Mouse (Mus musculus) liver, embryonic 11.5 days (tissue): ENCODE measurements around the gene Slc5a2. TPM values are rescaled to one million over a fixed set of nuclear protein-coding genes. Genes with fewer than 3 reads are reported as not detected.

Source experiments
- ATAC-seq: fragments of 200-750 bp; cut with Nextera tagmentation; replicated peaks from 2 replicates; pipeline ENCODE4 v1.8.0; 2017; ENCODE audit warnings: moderate number of reproducible peaks, mild to moderate bottlenecking, moderate TSS enrichment, moderate library complexity; ENCODE audit not compliant: low FRiP score
- DNase-seq: peaks from one replicate; pipeline ENCODE4 v3.0.0-alpha.2; 2017; ENCODE audit warnings: low spot score
- H3K27ac ChIP-seq: fragments of 300-500 bp; sonication (generic); 2 replicates; pipeline ENCODE4 v1.5.1; 2014; ENCODE audit warnings: mild to moderate bottlenecking, low read depth, low read length, control low read depth
- H3K27me3 ChIP-seq: fragments of 300-500 bp; sonication (generic); replicated peaks from 2 replicates; pipeline ENCODE4 v1.6.1; 2014; ENCODE audit warnings: low read length, mixed read lengths; ENCODE audit not compliant: control insufficient read depth, insufficient read depth
- H3K36me3 ChIP-seq: fragments of 300-500 bp; sonication (generic); 2 replicates; pipeline ENCODE4 v1.6.1; 2014; ENCODE audit warnings: mild to moderate bottlenecking, low read length, moderate library complexity, mixed read lengths; ENCODE audit not compliant: control insufficient read depth, insufficient read depth
- H3K4me1 ChIP-seq: fragments of 300-500 bp; sonication (generic); replicated peaks from 2 replicates; pipeline ENCODE4 v1.6.1; 2014; ENCODE audit warnings: low read length, mixed read lengths; ENCODE audit not compliant: control insufficient read depth, insufficient read depth
- H3K4me2 ChIP-seq: fragments of 300-500 bp; sonication (generic); 2 replicates; pipeline ENCODE4 v1.6.1; 2014; ENCODE audit warnings: mild to moderate bottlenecking, control low read depth, moderate library complexity
- H3K4me3 ChIP-seq: fragments of 300-500 bp; sonication (generic); 2 replicates; pipeline ENCODE4 v1.5.1; 2014; ENCODE audit warnings: low read depth, low read length, control low read depth
- H3K9ac ChIP-seq: fragments of 300-500 bp; sonication (generic); 2 replicates; pipeline ENCODE4 v1.6.1; 2014; ENCODE audit warnings: low read depth, low read length, control low read depth
- H3K9me3 ChIP-seq: fragments of 300-500 bp; sonication (generic); 2 replicates; pipeline ENCODE4 v1.6.1; 2016; ENCODE audit warnings: low read length, inconsistent platforms, mixed read lengths; ENCODE audit not compliant: control insufficient read depth
- WGBS: fragments of 180-500 bp; shearing (Covaris S2); extraction: QIAGEN DNeasy Blood & Tissue Kit; methylation state at CpG from one replicate; pipeline ENCODE4 v1.1.7; 2014; 5-methylcytosine and 5-hydroxymethylcytosine counted together
- polyA plus RNA-seq: library from polyadenylated mRNA; unstranded; fragments of >200 nt; fragmentation: Nextera tagmentation; extraction: Ambion mirVana; gene quantifications from 2 replicates; pipeline ENCODE4 v1.2.1, GENCODE M21; 2014

The Slc5a2 gene
- polyA plus RNA-seq, 1 experiment from 2014 or later, result 2.1 TPM

DNA sequence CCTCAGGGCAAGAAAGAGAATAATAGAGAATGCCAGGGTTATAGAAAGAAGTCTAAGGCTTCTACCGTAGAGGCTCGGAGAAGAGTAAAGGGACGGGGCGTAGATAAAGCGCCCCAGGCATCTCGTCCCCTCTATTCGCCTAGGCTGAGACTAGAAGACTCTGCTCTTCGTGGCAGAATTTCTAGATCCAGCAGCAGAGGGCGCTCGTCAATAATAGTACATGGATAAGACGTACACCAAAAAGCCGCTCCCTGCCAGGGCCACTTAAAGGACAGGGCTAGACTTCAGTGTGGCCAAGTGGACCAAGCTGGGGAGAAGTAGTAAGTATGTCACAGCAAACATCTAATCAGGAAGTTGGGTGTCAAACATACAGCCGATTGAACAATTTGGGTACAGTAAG, 18.0 kb upstream of the Slc5a2 start:
- under 1% methylated on average over 13 of the region's 13 CpGs for WGBS
- H3K9ac ChIP-seq, result peak overlapping the region; percentile 74
- H3K4me3 ChIP-seq, result peak overlapping the region; percentile 55
- ATAC-seq (peak; percentile 85), DNase-seq (peak; percentile 77)
- H3K9me3 ChIP-seq, result no peaks in the 10 kb centered on the region
- H3K27me3 ChIP-seq, result peaks cover 7% of the 10 kb centered on the region
- no peak overlapping the region for H3K27ac ChIP-seq
- H3K36me3 ChIP-seq, result peaks cover 19% of the 10 kb centered on the region
- H3K4me2 ChIP-seq, result peak overlapping the region; percentile 82
- peaks cover 5% of the 10 kb centered on the region for H3K4me1 ChIP-seq

DNA sequence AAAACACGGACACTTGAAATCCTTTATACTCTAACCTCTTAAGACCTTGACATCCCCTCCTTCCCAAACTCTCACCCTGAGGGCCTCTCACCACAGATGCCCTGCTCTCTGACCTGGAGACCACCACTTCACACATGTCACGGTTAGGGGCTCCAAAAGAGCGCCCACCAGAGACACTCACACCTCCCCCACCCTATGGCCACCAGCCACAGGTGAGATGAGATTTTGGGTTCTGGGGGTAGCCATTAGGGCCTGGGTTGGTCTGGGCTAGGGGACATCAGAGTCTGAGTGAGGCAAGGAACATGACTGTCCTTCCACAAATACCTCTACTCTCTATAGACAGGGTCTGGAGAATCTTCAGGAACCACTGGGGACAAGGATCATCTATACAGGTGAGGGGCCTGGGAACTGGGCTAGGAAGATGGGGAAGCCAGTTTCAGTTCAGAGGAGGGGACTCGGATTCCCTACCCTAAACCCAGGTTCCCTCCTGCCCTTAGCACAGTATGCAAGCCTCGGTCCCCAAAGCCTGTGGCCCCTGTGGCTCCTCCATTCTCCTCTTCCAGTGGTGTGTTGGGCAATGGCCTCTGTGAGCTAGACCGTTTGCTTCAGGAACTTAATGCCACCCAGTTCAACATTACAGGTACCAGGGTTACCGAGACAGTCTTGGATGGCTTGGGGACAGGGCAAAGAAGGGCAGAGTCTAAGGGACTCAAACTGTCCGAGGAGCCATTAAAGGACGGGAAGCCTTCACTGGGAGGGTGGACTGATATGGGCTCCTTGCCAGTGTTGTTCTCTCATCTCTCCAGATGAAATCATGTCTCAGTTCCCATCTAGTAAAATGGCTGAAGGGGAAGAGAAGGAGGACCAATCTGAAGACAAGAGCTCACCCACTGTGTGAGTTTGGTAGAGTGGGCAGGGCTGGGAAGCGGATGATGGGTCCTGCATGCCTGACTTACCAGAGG, 17.1 kb upstream of the Slc5a2 start:
- peaks cover 5% of the 10 kb centered on the region for H3K4me1 ChIP-seq

DNA sequence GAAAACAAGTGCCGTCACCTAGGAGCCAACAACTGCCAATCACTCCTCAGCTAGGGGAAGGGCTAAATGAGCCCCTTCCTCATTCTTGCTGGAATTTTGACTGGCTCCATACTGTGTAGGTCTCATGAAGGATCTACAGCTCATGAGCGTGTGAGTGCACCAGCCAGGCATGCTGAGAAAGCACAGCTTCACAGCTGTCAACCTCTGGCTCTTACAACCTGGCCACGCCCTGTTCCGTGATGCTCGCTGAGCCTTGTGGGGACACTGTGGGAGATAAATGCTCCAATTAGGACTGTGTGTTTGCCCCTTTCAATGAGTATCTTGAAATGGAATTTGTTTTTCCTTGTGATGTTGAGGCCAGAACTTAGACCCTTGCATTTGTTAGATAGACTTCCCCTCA, 15.5 kb upstream of the Slc5a2 start:
- Histone ChIP-seq H3K27me3 (peaks cover 13% of the 10 kb centered on the region), H3K4me3 (no peak overlapping the region), H3K27ac (no peak overlapping the region), H3K9me3 (no peaks in the 10 kb centered on the region), H3K4me1 (peaks cover 5% of the 10 kb centered on the region), H3K4me2 (no peak overlapping the region), H3K36me3 (peaks cover 5% of the 10 kb centered on the region), H3K9ac (no peak overlapping the region)
- WGBS, result 85% methylated on average over 5 of the region's 5 CpGs
- no peak for DNase-seq
- no peak for ATAC-seq

More for the DNA sequence above, 17.1 kb upstream of the Slc5a2 start:
- no peak for ATAC-seq
- H3K9ac ChIP-seq, result no peak overlapping the region
- peaks cover 15% of the 10 kb centered on the region for H3K36me3 ChIP-seq
- no peak for DNase-seq
- WGBS, result 82% methylated on average over 10 of the region's 10 CpGs
- peak overlapping the region; percentile 55 for H3K4me3 ChIP-seq
- H3K4me2 ChIP-seq, result peak overlapping the region; percentile 82
- no peak overlapping the region for H3K27ac ChIP-seq
- peaks cover 11% of the 10 kb centered on the region for H3K27me3 ChIP-seq
- no peaks in the 10 kb centered on the region for H3K9me3 ChIP-seq

DNA sequence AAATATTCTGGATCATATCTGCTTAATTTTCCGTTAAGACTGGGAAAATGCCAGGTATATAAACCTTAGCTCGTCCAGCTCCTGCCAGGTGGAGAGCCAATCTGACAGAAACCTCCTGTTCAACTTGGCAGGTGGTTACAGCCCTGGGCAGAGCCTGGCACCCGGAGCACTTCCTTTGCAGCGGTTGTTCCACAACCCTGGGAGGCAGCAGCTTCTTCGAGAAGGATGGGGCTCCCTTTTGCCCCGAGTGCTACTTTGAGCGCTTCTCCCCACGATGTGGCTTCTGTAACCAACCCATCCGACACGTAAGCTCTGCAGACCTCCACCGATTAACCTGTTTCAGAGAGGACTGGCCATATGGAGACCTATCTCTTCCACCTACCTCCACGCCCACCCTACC, 13.5 kb upstream of the Slc5a2 start:
- DNase-seq (peak; percentile 27), ATAC-seq (no peak)
- Histone ChIP-seq H3K9ac (no peak overlapping the region), H3K36me3 (peaks cover 4% of the 10 kb centered on the region), H3K9me3 (no peaks in the 10 kb centered on the region), H3K27ac (no peak overlapping the region), H3K27me3 (peaks cover 13% of the 10 kb centered on the region), H3K4me2 (peak overlapping the region; percentile 49), H3K4me3 (no peak overlapping the region), H3K4me1 (peaks cover 4% of the 10 kb centered on the region)
- 62% methylated on average over 12 of the region's 12 CpGs for WGBS

DNA sequence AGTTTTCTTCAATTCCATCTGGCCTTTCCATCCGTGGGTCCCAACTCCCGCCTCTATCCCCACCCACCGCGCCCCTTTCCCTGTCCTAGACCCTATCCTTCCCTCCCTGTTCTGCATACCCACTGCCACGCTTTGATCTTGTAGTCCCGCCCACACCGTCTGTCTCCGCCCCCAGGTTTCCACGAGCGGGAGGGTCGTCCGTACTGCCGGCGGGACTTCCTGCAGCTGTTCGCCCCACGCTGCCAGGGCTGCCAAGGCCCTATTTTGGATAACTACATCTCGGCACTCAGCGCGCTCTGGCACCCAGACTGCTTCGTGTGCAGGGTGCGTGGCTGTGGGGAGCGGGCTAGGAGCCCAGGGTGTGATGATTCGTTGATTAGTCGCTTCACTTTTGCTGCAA, 12.8 kb upstream of the Slc5a2 start:
- Histone ChIP-seq H3K27ac (no peak overlapping the region), H3K27me3 (peaks cover 13% of the 10 kb centered on the region), H3K4me1 (peaks cover 7% of the 10 kb centered on the region), H3K4me2 (peak overlapping the region; percentile 49), H3K4me3 (no peak overlapping the region), H3K36me3 (peaks cover 4% of the 10 kb centered on the region), H3K9me3 (no peaks in the 10 kb centered on the region), H3K9ac (0 out of 2 replicates have a peak overlapping the region, but pooled peaks have one; percentile 5)
- DNase-seq, result peak; percentile 35
- no peak for ATAC-seq
- WGBS, result 24% methylated on average over 24 of the region's 24 CpGs

DNA sequence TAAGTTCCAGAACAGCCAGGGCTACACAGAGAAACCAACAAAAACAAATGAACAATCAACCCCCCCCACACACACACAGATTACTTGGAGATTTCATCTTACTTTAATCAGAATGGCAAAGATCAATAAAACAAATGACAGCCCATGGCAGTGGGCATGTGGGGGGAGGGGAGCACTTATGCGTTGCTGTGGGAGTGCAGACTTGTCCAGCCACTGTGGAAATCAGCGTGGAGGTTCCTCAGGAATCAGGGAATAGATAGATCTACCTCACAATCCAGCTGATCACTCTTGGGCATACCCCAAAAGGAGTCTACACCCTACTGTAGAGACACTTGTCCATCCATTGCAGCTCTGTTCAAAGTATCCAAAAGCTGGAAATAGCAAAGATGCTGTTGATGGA, 10.5 kb upstream of the Slc5a2 start:
- Histone ChIP-seq H3K36me3 (peaks cover 4% of the 10 kb centered on the region), H3K9ac (no peak overlapping the region), H3K4me1 (peaks cover 5% of the 10 kb centered on the region; the same call in 1 of the 2 replicates), H3K4me3 (no peak overlapping the region), H3K27me3 (peaks cover 16% of the 10 kb centered on the region), H3K9me3 (no peaks in the 10 kb centered on the region), H3K4me2 (no peak overlapping the region), H3K27ac (no peak overlapping the region)
- DNase-seq, result no peak
- WGBS, result 58% methylated on average over 2 of the region's 2 CpGs
- no peak for ATAC-seq

DNA sequence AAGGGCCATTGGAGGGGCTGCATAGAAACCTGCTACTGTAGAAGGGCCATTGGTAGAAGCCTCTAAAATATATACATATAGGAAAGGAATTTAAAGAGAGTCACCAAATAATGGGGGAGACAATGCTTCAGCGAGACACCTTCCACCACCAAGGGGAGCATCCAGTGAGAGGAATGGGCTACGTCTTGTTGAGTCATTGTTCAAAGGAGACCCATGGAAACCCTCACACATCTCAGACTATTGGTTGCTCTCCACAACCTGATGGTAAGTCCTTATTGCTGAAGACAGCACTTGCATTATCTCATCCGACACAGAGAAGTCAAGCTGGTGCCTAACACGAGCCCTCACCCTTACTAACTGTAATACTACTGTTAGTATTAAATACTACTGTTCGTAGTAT, 9.7 kb upstream of the Slc5a2 start:
- no peak for ATAC-seq
- Histone ChIP-seq H3K4me2 (no peak overlapping the region), H3K4me1 (peaks cover 5% of the 10 kb centered on the region; the same call in 1 of the 2 replicates), H3K4me3 (no peak overlapping the region), H3K27ac (no peak overlapping the region), H3K9me3 (no peaks in the 10 kb centered on the region), H3K36me3 (peaks cover 4% of the 10 kb centered on the region), H3K27me3 (peaks cover 16% of the 10 kb centered on the region), H3K9ac (no peak overlapping the region)
- no peak for DNase-seq
- 72% methylated on average over 5 of the region's 5 CpGs for WGBS

DNA sequence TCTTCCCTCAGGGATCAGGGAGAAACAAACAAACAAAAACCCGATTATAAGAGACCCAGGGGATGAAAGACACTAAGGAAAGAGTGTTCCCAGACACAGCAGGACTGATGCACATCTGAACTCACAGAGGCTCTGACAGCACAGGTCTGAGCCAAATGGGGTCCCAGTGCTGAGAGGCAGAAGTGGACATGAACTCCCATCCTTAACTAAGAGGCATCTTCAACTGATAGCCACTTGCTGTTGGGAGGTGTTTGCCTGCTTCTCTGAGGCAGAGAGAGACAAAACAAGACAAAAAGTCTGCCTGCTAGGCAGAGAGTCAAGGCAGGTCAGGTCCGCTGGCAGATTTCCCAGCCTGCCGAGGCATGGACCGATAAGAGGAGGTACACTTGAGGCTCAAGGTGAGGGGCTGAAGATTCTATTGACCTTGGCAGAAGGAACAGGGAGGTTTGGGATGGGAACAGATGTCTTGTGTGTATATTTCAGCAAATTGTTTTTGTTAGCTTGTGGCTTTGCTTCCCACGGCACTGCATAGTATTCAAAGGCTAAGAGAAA, 8.6 kb upstream of the Slc5a2 start:
- Histone ChIP-seq H3K9me3 (no peaks in the 10 kb centered on the region), H3K4me3 (no peak overlapping the region), H3K36me3 (peaks cover 4% of the 10 kb centered on the region), H3K9ac (no peak overlapping the region), H3K27me3 (peaks cover 14% of the 10 kb centered on the region), H3K4me1 (peaks cover 5% of the 10 kb centered on the region; the same call in 1 of the 2 replicates), H3K4me2 (no peak overlapping the region), H3K27ac (no peak overlapping the region)
- WGBS, result 58% methylated on average over 5 of the region's 5 CpGs
- DNase-seq, result no peak
- ATAC-seq, result no peak
